Mouse (Mus musculus) thymus, adult 2 months (tissue): ENCODE data around the gene Nudt8. TPM values are rescaled to one million over a fixed set of nuclear protein-coding genes. Genes with fewer than 3 reads are reported as not detected.
"Not testable (repeated sequence)": the region's sequence is repeated elsewhere in the genome, so short reads cannot be mapped to it uniquely, and the experiment has no call there.

Experiments
- DNase-seq: peaks from one replicate; pipeline ENCODE4 v3.0.0; 2021
- H3K27ac ChIP-seq: fragments of 200-500 bp; 2 replicates; pipeline ENCODE4 v1.5.1; 2012; ENCODE audit warnings: low read length, control low read depth; ENCODE audit not compliant: control insufficient read depth, insufficient read depth
- H3K27me3 ChIP-seq: fragments of 200-500 bp; 2 replicates; pipeline ENCODE4 v1.6.1; 2012; ENCODE audit warnings: mild to moderate bottlenecking, low read length, moderate library complexity, mixed read lengths; ENCODE audit not compliant: control insufficient read depth, insufficient read depth
- H3K36me3 ChIP-seq: fragments of 200-500 bp; 2 replicates; pipeline ENCODE4 v1.6.1; 2012; ENCODE audit warnings: mild to moderate bottlenecking, low read length, moderate library complexity; ENCODE audit not compliant: control insufficient read depth, insufficient read depth
- H3K4me1 ChIP-seq: fragments of 200-500 bp; replicated peaks from 2 replicates; pipeline ENCODE4 v1.6.1; 2012; ENCODE audit warnings: low read length; ENCODE audit not compliant: control insufficient read depth, insufficient read depth
- H3K4me3 ChIP-seq: fragments of 200-500 bp; 2 replicates; pipeline ENCODE4 v1.5.1; 2012; ENCODE audit warnings: mild to moderate bottlenecking, low read length, control low read depth, moderate library complexity; ENCODE audit not compliant: control insufficient read depth, insufficient read depth
- CTCF ChIP-seq: fragments of 200-500 bp; IDR thresholded peaks from 2 replicates; pipeline ENCODE4 v1.5.1; 2012; ENCODE audit warnings: mild to moderate bottlenecking, control low read depth, low read length, moderate library complexity, borderline replicate concordance; ENCODE audit not compliant: control insufficient read depth, poor library complexity, insufficient read depth; ENCODE audit errors: extremely low read depth
- POLR2A ChIP-seq: fragments of 200-500 bp; IDR thresholded peaks from 2 replicates; pipeline ENCODE4 v1.6.1; 2012; ENCODE audit warnings: mild to moderate bottlenecking, low read length, control low read depth, moderate library complexity; ENCODE audit not compliant: control insufficient read depth, poor library complexity, insufficient read depth; ENCODE audit errors: extremely low read depth
- WGBS: fragments of 180-500 bp; shearing (Covaris S2); methylation state at CpG from one replicate; pipeline ENCODE4 v1.1.7; 2018; 5-methylcytosine and 5-hydroxymethylcytosine counted together
- polyA plus RNA-seq: library from polyadenylated mRNA; depleted of rRNA; stranded (reverse); fragments of >200 nt; gene quantifications from 2 replicates; pipeline ENCODE4 v1.2.3, GENCODE M21; 2012

The Nudt8 gene
- polyA plus RNA-seq, 1 experiment, result 23.6 TPM

DNA sequence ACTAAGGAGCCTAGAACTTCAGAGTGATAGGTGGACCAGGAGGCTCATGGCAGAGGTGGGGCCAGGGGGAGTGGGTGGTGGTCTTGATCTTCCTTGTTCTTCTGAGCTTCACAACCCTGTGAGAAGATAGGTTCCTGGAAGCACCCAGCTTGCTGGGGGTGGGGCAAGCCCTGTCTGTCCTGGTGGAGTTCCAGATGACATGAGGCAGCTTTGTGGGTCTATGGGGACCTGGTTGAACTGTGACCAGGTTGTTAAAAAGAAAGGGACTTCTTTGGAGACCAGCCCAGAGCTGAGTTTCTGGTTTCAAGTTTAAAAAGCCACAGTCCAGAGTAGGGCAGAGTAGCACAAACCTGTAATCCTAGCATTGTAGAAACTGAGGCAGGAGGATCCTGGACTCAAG, 41.4 kb upstream of the Nudt8 start:
- H3K27me3 ChIP-seq, result no peaks in the 10 kb centered on the region
- no peak overlapping the region for H3K4me3 ChIP-seq
- DNase-seq, result no peak
- H3K4me1 ChIP-seq, result no peaks in the 10 kb centered on the region
- no peaks in the 10 kb centered on the region for H3K36me3 ChIP-seq
- TF ChIP-seq CTCF (no peak), POLR2A (no peak)
- no peak overlapping the region for H3K27ac ChIP-seq

DNA sequence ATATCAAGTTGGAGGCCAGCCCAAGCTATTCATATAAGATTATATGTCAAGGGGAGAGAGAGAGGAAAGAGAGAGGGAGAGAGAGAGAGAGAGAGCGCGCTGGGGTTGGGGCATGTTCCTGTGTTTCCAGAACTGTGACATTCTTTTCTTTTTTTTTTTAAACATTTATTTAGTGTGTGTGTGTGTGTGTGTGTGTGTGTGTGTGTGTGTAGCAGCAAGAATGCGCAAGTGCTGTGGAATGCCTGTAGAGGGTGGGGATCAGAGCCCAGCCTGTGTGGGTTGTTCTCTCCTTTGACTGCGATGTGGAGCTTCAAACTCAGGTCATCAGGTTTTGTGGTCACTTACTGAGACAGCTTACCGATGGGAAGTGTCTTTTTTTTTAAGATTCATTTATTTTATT, 40.2 kb upstream of the Nudt8 start:
- DNase-seq, result no peak
- Histone ChIP-seq H3K4me3 (no peak overlapping the region), H3K36me3 (no peaks in the 10 kb centered on the region), H3K27me3 (no peaks in the 10 kb centered on the region), H3K4me1 (no peaks in the 10 kb centered on the region), H3K27ac (no peak overlapping the region)
- TF ChIP-seq CTCF (no peak), POLR2A (no peak)
- 70% methylated on average over 5 of the region's 5 CpGs for WGBS

DNA sequence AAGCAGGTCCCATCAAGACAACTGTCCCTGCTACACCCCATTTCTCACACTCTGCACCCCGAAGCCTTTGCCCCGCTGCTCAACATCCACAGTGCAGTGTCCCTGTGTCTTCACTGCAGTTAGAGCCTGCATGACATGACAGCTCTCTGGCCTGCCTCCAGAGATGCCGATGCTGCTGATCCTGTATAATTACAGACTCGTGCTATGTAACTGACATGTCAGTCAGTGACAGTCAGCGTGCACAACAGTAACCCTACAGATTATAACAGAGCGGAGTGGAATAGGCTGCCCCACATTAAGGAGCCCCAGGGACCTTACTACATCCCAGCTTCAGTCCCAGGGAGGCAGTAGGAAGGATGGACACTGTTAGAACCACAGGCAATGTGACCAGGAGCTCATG, 38.6 kb upstream of the Nudt8 start:
- not testable (repeated sequence) for H3K36me3 ChIP-seq, H3K4me3 ChIP-seq, H3K4me1 ChIP-seq, H3K27me3 ChIP-seq, H3K27ac ChIP-seq, DNase-seq
- WGBS, result 95% methylated on average over 6 of the region's 6 CpGs

DNA sequence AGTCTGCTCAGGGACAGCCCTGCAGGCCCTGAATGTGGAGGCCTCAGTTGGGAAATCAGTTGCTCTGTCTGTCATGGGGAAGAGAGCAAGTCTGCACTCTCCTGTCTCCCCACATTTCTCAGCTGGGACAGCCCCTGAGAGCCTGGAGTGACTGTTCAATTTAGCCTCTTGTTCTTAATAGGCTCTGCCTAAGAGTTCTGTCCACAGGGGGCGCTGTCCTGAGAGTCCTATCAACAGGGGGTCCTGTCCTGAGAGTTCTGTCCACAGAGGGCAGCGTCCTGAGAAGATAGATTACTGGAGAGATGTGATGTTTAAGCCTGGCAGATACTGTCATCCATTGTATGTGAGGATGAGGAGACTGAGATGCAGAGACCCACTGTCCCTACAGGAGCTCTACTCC, 37.9 kb upstream of the Nudt8 start:
- TF ChIP-seq CTCF (no peak), POLR2A (no peak)
- no peaks in the 10 kb centered on the region for H3K36me3 ChIP-seq
- H3K27me3 ChIP-seq, result no peaks in the 10 kb centered on the region
- no peak overlapping the region for H3K4me3 ChIP-seq
- no peaks in the 10 kb centered on the region for H3K4me1 ChIP-seq
- DNase-seq, result no peak
- H3K27ac ChIP-seq, result no peak overlapping the region
- 37% methylated on average over 2 of the region's 2 CpGs for WGBS

DNA sequence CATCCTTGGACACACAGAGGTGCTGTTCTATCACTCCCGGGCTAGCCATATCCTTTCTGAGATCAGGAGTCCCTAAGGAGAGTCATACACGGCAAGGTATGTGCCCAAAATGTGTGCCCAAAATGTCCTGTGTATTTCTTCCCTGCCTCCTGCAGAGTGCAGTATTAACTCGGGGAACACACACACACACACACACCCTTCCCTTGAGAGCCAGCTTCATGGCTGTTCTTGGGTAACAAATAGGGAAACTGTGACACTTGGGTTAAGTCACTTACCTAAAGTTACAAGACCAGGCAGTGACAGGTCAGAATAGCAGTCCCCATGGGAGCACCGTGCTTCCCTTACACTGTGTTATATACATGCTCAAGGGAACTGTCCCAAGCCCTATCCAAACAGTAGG, 36.4 kb upstream of the Nudt8 start:
- no peak for DNase-seq
- 76% methylated on average over 4 of the region's 4 CpGs for WGBS
- Histone ChIP-seq H3K4me3 (no peak overlapping the region), H3K27me3 (no peaks in the 10 kb centered on the region), H3K36me3 (no peaks in the 10 kb centered on the region), H3K4me1 (no peaks in the 10 kb centered on the region), H3K27ac (no peak overlapping the region)
- no peak for TF ChIP-seq POLR2A
- TF ChIP-seq CTCF, result no peak

DNA sequence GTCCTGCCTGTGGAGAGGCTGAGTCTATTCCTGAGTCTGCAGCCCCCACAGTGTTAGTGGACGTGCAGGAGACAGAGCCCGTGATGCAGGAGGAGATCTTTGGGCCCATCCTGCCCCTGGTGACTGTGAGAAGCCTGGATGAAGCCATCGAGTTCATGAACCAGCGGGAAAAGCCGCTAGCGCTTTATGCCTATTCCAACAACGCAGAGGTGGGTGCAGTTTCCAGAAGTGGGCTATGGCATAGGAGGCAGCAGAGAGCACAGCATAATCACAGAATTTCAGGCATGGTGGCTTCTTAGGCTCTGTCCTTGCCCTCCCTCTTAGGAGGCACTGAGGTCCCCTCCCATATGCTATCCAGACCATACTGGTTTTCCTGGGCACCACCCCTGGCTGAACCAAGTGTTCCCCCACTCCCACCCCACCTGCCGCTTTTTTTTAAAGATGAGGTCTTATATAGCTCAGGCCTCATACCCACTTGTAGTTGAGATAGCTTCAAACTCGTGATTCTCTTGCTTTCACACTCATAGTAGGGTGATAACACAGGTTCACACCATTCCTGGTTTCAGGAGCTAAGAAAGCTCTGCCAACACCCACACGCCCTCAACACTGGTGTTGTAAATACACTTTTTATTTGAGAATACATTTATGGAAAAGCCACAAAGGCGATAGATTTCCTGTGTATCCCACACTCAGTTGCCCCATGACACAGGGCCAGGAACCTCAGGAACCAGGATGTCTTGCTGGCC, 33.9 kb upstream of the Nudt8 start:
- TF ChIP-seq POLR2A (no peak), CTCF (no peak)
- 86% methylated on average over 11 of the region's 11 CpGs for WGBS
- no peaks in the 10 kb centered on the region for H3K36me3 ChIP-seq
- no peaks in the 10 kb centered on the region for H3K4me1 ChIP-seq
- H3K4me3 ChIP-seq, result no peak overlapping the region
- H3K27ac ChIP-seq, result no peak overlapping the region
- no peaks in the 10 kb centered on the region for H3K27me3 ChIP-seq
- DNase-seq, result no peak

DNA sequence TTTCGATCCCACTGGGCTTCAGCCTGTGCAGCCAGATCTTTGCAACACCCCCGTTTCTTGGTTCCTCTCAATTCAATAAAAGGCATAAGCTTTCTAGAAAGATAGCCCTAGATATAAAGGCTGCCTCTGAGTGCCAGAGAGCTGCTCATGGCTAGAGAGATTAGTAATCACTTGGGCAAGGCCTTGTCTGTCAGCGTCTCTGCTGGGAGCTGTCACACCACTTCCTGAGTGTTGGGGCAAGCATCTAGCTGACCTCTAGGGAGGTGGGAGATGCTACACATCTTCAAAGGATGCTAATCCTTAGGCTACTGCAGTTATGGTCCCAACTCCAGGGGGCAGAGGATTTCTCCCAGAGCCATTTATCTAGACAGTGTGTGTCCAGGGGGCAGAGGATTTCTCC, 33.1 kb upstream of the Nudt8 start:
- H3K27ac ChIP-seq, result no peak overlapping the region
- no peaks in the 10 kb centered on the region for H3K36me3 ChIP-seq
- H3K27me3 ChIP-seq, result no peaks in the 10 kb centered on the region
- WGBS, result 77% methylated on average over 3 of the region's 3 CpGs
- no peak overlapping the region for H3K4me3 ChIP-seq
- no peak for DNase-seq
- no peaks in the 10 kb centered on the region for H3K4me1 ChIP-seq
- no peak for TF ChIP-seq CTCF
- TF ChIP-seq POLR2A, result no peak
